11 mouse cellular contexts compared by ENCODE assay signal in the genomic region with DNA sequence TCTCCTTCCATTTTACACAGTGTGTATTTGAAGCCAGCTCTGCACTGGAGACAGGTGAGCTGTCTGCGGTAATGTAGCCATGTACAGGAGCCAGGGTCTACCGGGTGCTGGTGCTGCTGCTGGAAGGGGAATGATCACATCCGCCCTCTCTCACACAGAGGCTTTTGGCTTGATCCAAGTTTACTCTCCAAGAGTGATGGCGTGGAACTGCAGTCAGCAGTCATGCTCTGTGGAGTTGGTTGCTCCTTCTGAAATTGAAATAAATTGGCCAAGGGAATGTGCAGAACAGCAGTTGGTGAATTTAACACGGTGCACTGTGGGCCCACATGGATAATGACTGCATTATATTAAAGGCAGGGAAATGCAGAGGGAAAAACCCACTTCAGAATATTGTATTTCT.
"Had no signal": no experiment of that assay in that cellular context is flagged by ENCODE, and none has a peak within 500 bp of the region (broad histone marks: within the 10 kb centered on the region; RNA-seq: fewer than 3 reads in every experiment).

No protein-coding gene starts in this region.

- H3K27me3 ChIP-seq: liver, embryonic 15.5 days; midbrain, embryonic 13.5 days; neural tube, embryonic 12.5 days had no signal

- H3K9me3 ChIP-seq: limb, embryonic 10.5 days; liver, embryonic 15.5 days; midbrain, embryonic 13.5 days; neural tube, embryonic 12.5 days had no signal

- H3K36me3 ChIP-seq: limb, embryonic 10.5 days; liver, embryonic 15.5 days; midbrain, embryonic 13.5 days; neural tube, embryonic 12.5 days had no signal

- H3K4me3 ChIP-seq: limb, embryonic 10.5 days; liver, embryonic 15.5 days; midbrain, embryonic 13.5 days; neural tube, embryonic 12.5 days had no signal

- H3K4me1 ChIP-seq: limb, embryonic 10.5 days; liver, embryonic 15.5 days; midbrain, embryonic 13.5 days; neural tube, embryonic 12.5 days had no signal

- DNase-seq: kidney, postnatal 25 days; lung, adult 2 months; lung, postnatal 36 days; thymus, adult 18-20 months; thymus, postnatal 14 days had no signal

- H3K27ac ChIP-seq: limb, embryonic 10.5 days; liver, embryonic 15.5 days; midbrain, embryonic 13.5 days; neural tube, embryonic 12.5 days had no signal

- H3K4me2 ChIP-seq: liver, embryonic 11.5 days; liver, embryonic 15.5 days; midbrain, embryonic 13.5 days; neural tube, embryonic 12.5 days had no signal

- ATAC-seq: lung, postnatal 0 days; midbrain, embryonic 13.5 days had no signal

- H3K9ac ChIP-seq: liver, embryonic 15.5 days; midbrain, embryonic 13.5 days; neural tube, embryonic 12.5 days had no signal
